Mouse (Mus musculus) layer of hippocampus, adult 18-20 months (tissue): ENCODE data around the gene Gm9048. TPM values are rescaled to one million over a fixed set of nuclear protein-coding genes. Genes with fewer than 3 reads are reported as not detected.
"Not testable (repeated sequence)": the region's sequence is repeated elsewhere in the genome, so short reads cannot be mapped to it uniquely, and the experiment has no call there.

ENCODE experiments used
- DNase-seq, 2 experiments: peaks; one replicate each; pipeline ENCODE4 v3.0.0; 2022; ENCODE audit warnings: low spot score in 2 of 2
- long read RNA-seq: library from polyadenylated mRNA; stranded (forward); transcript quantifications from one replicate; pipeline ENCODE4 v2.0.0, GENCODE M21; 2021
- total RNA-seq, 2 experiments: library from RNA; stranded (reverse); gene quantifications; 2 replicates each; pipeline ENCODE4 v1.2.3; 2021

The Gm9048 gene
- total RNA-seq: not detected
- long read RNA-seq: 0 reads

DNA sequence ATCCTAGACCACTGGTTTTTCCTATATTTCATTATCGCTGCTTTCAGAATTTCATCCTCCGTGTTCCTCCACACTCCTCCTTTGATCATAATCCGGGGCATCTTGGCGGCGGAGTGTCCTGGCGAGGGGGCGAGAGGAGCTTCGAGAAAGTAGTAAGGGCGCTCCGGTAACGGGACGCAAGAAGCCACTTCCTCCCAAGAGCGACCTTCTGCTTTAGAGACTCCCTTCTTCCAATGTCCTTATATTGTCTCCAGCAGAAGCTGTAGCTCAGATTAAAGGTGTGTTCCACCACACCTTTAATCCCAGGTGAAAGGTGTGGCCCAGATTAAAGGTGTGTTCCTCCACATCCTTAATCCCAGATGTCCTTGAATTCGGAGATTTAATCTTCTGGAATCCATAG, at the start of gene Gm9048:
Gene Gm9048, minus strand, starts transcription at position 101 of the 400 bp plus-strand sequence.
- DNase-seq: not testable (repeated sequence)

DNA sequence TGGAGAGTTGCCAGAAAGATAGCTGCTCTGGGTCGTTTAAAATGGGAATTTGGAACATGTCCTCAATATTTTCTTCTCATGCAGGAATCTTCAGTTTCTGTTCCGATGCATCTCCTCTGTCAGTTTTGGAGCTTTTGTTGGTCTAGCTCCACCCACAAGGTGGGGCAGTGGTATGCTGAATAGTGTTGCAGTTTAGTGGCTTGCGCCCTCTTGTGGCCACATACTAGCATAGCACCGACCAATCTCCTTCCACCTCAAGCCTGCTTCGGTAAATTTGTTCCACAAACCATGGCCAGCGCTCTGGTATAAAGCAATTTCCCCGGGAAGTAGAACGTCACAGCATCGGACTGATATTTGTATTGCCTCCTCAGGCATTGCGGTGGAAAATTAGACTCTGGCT, 22.0 kb upstream of the Gm9048 start:
- DNase-seq: peak; percentile 77 to 87

DNA sequence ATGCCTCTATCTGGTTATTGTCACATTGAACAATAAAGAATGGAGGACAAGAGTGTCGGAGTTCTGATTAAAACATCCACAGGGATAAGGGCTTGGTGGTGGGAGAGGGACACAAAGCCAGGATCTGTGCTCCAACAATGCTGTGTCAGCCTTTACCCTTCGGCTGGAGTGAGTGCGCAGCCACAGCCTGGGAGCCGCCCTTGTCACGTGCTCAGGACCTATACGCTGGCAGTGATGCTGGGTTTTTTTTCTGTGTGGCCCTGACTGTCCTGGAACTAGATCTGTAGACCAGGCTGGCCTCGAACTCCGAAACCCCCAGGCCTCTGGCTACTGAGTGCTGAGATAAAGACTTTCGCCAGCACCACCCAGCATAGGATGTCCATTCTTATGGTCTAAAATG, 21.0 kb upstream of the Gm9048 start:
- DNase-seq: no peak

DNA sequence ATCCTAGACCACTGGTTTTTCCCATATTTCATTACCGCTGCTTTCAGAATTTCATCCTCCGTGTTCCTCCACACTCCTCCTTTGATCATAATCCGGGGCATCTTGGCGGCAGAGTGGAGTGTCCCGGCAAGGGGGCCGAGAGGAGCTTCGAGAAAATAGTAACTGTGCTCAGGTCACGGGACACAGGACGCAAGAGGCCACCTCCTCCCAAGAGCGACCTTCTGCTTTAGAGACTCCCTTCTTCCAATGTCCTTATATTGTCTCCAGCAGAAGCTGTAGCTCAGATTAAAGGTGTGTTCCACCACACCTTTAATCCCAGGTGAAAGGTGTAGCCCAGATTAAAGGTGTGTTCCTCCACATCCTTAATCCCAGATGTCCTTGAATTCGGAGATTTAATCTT, 5.5 kb upstream of the Gm9048 start, which contains the start of gene Gm9049:
Gene Gm9049, minus strand, starts transcription at position 101 of the 400 bp plus-strand sequence.
- DNase-seq: not testable (repeated sequence)

DNA sequence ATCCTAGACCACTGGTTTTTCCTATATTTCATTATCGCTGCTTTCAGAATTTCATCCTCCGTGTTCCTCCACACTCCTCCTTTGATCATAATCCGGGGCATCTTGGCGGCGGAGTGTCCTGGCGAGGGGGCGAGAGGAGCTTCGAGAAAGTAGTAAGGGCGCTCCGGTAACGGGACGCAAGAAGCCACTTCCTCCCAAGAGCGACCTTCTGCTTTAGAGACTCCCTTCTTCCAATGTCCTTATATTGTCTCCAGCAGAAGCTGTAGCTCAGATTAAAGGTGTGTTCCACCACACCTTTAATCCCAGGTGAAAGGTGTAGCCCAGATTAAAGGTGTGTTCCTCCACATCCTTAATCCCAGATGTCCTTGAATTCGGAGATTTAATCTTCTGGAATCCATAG, 5.3 kb downstream of the Gm9048 start, which contains the start of gene Gm9046:
Gene Gm9046, minus strand, starts transcription at position 101 of the 400 bp plus-strand sequence.
- DNase-seq: not testable (repeated sequence)

DNA sequence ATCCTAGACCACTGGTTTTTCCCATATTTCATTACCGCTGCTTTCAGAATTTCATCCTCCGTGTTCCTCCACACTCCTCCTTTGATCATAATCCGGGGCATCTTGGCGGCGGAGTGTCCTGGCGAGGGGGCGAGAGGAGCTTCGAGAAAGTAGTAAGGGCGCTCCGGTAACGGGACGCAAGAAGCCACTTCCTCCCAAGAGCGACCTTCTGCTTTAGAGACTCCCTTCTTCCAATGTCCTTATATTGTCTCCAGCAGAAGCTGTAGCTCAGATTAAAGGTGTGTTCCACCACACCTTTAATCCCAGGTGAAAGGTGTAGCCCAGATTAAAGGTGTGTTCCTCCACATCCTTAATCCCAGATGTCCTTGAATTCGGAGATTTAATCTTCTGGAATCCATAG, 10.7 kb downstream of the Gm9048 start, which contains the start of gene Gm9045:
Gene Gm9045, minus strand, starts transcription at position 101 of the 400 bp plus-strand sequence.
- DNase-seq: not testable (repeated sequence)

DNA sequence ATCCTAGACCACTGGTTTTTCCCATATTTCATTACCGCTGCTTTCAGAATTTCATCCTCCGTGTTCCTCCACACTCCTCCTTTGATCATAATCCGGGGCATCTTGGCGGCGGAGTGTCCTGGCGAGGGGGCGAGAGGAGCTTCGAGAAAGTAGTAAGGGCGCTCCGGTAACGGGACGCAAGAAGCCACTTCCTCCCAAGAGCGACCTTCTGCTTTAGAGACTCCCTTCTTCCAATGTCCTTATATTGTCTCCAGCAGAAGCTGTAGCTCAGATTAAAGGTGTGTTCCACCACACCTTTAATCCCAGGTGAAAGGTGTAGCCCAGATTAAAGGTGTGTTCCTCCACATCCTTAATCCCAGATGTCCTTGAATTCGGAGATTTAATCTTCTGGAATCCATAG, 16.2 kb downstream of the Gm9048 start, which contains the start of gene Gm9044:
Gene Gm9044, minus strand, starts transcription at position 101 of the 400 bp plus-strand sequence.
- not testable (repeated sequence) for DNase-seq

DNA sequence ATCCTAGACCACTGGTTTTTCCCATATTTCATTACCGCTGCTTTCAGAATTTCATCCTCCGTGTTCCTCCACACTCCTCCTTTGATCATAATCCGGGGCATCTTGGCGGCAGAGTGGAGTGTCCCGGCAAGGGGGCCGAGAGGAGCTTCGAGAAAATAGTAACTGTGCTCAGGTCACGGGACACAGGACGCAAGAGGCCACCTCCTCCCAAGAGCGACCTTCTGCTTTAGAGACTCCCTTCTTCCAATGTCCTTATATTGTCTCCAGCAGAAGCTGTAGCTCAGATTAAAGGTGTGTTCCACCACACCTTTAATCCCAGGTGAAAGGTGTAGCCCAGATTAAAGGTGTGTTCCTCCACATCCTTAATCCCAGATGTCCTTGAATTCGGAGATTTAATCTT, 21.6 kb downstream of the Gm9048 start, which contains the start of gene Gm9040:
Gene Gm9040, minus strand, starts transcription at position 101 of the 400 bp plus-strand sequence.
- not testable (repeated sequence) for DNase-seq

DNA sequence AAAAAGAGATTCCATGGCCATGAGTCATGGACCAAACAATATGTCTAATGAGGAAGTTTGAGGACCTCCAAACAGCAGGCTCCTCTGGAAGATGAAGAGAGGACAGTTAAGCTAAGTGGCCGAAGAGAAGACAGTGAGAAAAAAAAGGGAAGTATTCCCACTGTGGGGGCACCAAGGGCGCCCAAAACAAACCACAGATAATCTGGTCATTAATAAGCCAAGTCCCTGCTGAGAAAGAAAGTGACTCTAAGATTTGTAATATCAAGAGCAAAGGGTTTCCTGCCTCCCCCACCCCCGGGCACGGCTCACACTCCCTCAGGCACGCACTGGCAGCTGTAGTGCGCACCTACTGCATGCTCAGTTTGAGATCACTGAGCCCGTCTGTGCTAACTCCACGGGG, 29.5 kb downstream of the Gm9048 start:
- no peak for DNase-seq

DNA sequence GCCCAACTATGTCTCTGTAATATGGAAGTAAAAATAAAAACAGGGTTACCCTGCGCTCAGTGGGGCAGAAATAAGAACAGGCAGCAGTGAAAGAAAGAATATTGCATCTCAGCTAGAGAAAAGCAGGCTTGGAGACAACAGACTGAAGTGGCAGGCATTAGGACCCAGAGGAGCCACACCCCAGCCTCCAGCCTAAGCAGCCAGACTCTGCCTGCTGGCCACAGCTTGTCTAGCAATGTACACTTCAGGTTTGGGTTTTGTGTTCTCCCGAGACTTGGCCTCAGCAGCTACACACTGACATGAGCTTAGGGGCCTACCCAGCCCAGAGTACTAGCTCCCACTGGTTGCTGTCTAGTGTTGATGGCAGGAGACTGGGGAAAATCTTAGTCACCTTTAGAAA, 46.3 kb downstream of the Gm9048 start:
- not testable (repeated sequence) for DNase-seq

Other genes starting within 250 kb of the Gm9048 start
- gene Mdm1, start 206.9 kb downstream of the Gm9048 start, total RNA-seq: 1 to 10 TPM; 7.3 to 7.7 TPM
- not detected for gene Il22, start 143.7 kb downstream of the Gm9048 start, total RNA-seq
- gene Gm32717, start 107.9 kb downstream of the Gm9048 start, total RNA-seq: under 1 TPM; 0.74 to 0.97 TPM
- under 1 TPM; 0.74 to 0.97 TPM for gene Gm32802, start 90.0 kb downstream of the Gm9048 start, total RNA-seq
- gene Iltifb, start 53.6 kb downstream of the Gm9048 start, total RNA-seq: not detected
- gene Gm9040, start 21.7 kb downstream of the Gm9048 start, total RNA-seq: not detected
- gene Gm9044, start 16.3 kb downstream of the Gm9048 start, total RNA-seq: not detected
- gene Gm9045, start 10.8 kb downstream of the Gm9048 start, total RNA-seq: under 1 TPM in 1 of 2 experiments, not detected in 1; 0.12 TPM
- not detected for gene Gm9046, start 5.4 kb downstream of the Gm9048 start, total RNA-seq
- under 1 TPM in 1 of 2 experiments, not detected in 1; 0.12 TPM for gene Gm9049, start 5.4 kb upstream of the Gm9048 start, total RNA-seq
- not detected for gene Ifng, start 92.4 kb upstream of the Gm9048 start, total RNA-seq